Mouse (Mus musculus): ENCODE measurements around the gene Rdh19. TPM values are rescaled to one million over a fixed set of nuclear protein-coding genes. Genes with fewer than 3 reads are reported as not detected.
"Not testable (repeated sequence)": the region's sequence is repeated elsewhere in the genome, so short reads cannot be mapped to it uniquely, and the experiment has no call there.

The Rdh19 gene
- total and polyA plus RNA-seq, 3 experiments = not detected

GRCm38 (mm10) chr10:127804416-127804815 lies 45.3 kb upstream of the Rdh19 start:
- Histone ChIP-seq H3K27ac (ENCODE audit: control insufficient read depth, low read depth, low read length) (no peak overlapping the region), H3K27me3 (ENCODE audit: control insufficient read depth in 1 of 2, insufficient read depth in 2 of 2, low read length in 2 of 2) (no peaks in the 10 kb centered on the region), H3K9me3 (replicated peaks; ENCODE audit: insufficient read depth, low read length) (no peaks in the 10 kb centered on the region), H3K36me3 (ENCODE audit: control insufficient read depth in 1 of 2, insufficient read depth in 2 of 2, low read length in 2 of 2) (no peaks in the 10 kb centered on the region), H3K9ac (ENCODE audit: control insufficient read depth, low read depth, low read length, poor library complexity, severe bottlenecking) (no peak overlapping the region), H3K4me1 (ENCODE audit: control insufficient read depth in 1 of 2, insufficient read depth in 2 of 2, low read length in 2 of 2) (no peaks in the 10 kb centered on the region), H3K79me2 (ENCODE audit: control insufficient read depth, insufficient read depth, low read length, poor library complexity) (no peaks in the 10 kb centered on the region), H3K4me3 (ENCODE audit: control insufficient read depth in 1 of 2, insufficient read depth in 1 of 2, low read depth in 2 of 2, low read length in 2 of 2) (no peak overlapping the region)
- DNase-seq (ENCODE audit: low read depth, low spot score) = no peak
- TF ChIP-seq MXI1 (IDR thresholded peaks at IDR 0.05; ENCODE audit: low read depth, low read length) = no peak
- no peak for TF ChIP-seq MAFK (IDR thresholded peaks at IDR 0.05; ENCODE audit: borderline replicate concordance, low read depth, low read length)
- TF ChIP-seq MYC (IDR thresholded peaks at IDR 0.05; ENCODE audit: low read depth, low read length) = no peak
- no peak for TF ChIP-seq BHLHE40 (IDR thresholded peaks at IDR 0.05; ENCODE audit: borderline replicate concordance, low read depth, low read length)
- no peak for TF ChIP-seq MAX (IDR thresholded peaks at IDR 0.05; ENCODE audit: low read length)
- TF ChIP-seq TBP (IDR thresholded peaks at IDR 0.05; ENCODE audit: low read depth, low read length) = no peak
- no peak for TF ChIP-seq RAD21 (IDR thresholded peaks at IDR 0.05; ENCODE audit: low read depth, low read length)
- no peak for TF ChIP-seq TAL1 (IDR thresholded peaks at IDR 0.05; ENCODE audit: low read length)
- TF ChIP-seq GATA1 (IDR thresholded peaks at IDR 0.05; ENCODE audit: low read depth, low read length) = no peak
- TF ChIP-seq JUND (IDR thresholded peaks at IDR 0.05; ENCODE audit: low read depth, low read length) = no peak
- no peak for TF ChIP-seq CHD2 (IDR thresholded peaks at IDR 0.05; ENCODE audit: low read length)
- no peak for TF ChIP-seq TCF12 (IDR thresholded peaks at IDR 0.05; ENCODE audit: low read depth, low read length)
- TF ChIP-seq NELFE (IDR thresholded peaks at IDR 0.05; ENCODE audit: low read depth, low read length) = no peak
- no peak for TF ChIP-seq ETS1 (IDR thresholded peaks at IDR 0.05; ENCODE audit: low read depth, low read length)

- Histone ChIP-seq H3K79me2 (ENCODE audit: control insufficient read depth, insufficient read depth, low read length, poor library complexity) (no peaks in the 10 kb centered on the region), H3K9me3 (replicated peaks; ENCODE audit: insufficient read depth, low read length) (no peaks in the 10 kb centered on the region)
- no peak for TF ChIP-seq NELFE (IDR thresholded peaks at IDR 0.05; ENCODE audit: low read depth, low read length)
- no peak for TF ChIP-seq SMC3 (IDR thresholded peaks at IDR 0.05; ENCODE audit: low read depth, low read length)
- TF ChIP-seq MEF2A (IDR thresholded peaks at IDR 0.05; ENCODE audit: extremely low read depth, insufficient replicate concordance, low read depth, low read length, poor library complexity, severe bottlenecking) = no peak
- no peak for TF ChIP-seq RCOR1 (IDR thresholded peaks at IDR 0.05; ENCODE audit: low read depth, low read length)
- TF ChIP-seq RAD21 (IDR thresholded peaks at IDR 0.05; ENCODE audit: low read depth, low read length) = no peak
- TF ChIP-seq TCF12 (IDR thresholded peaks at IDR 0.05; ENCODE audit: low read depth, low read length) = no peak
- TF ChIP-seq ZC3H11A (IDR thresholded peaks at IDR 0.05; ENCODE audit: low read depth, low read length) = no peak
- no peak for TF ChIP-seq POLR2A (IDR thresholded peaks at IDR 0.05; ENCODE audit: control insufficient read depth in 1 of 2, insufficient read depth in 1 of 2, low read depth in 1 of 2, low read length in 2 of 2, poor library complexity in 1 of 2)
- no peak for TF ChIP-seq NRF1 (IDR thresholded peaks at IDR 0.05; ENCODE audit: insufficient read depth, low read depth, low read length, poor library complexity, severe bottlenecking)
- TF ChIP-seq JUND (IDR thresholded peaks at IDR 0.05; ENCODE audit: low read depth, low read length) = no peak
- TF ChIP-seq BHLHE40 (IDR thresholded peaks at IDR 0.05; ENCODE audit: borderline replicate concordance, low read depth, low read length) = no peak
- no peak for TF ChIP-seq E2F4 (IDR thresholded peaks at IDR 0.05; ENCODE audit: borderline replicate concordance, low read depth, low read length)
- TF ChIP-seq HCFC1 (IDR thresholded peaks at IDR 0.05; ENCODE audit: low read depth, low read length) = no peak
- no peak for TF ChIP-seq MYC (IDR thresholded peaks at IDR 0.05; ENCODE audit: low read depth, low read length)
- TF ChIP-seq MAFK (IDR thresholded peaks at IDR 0.05; ENCODE audit: borderline replicate concordance, low read depth, low read length) = no peak
- no peak for TF ChIP-seq CHD2 (IDR thresholded peaks at IDR 0.05; ENCODE audit: low read length)
- no peak for TF ChIP-seq POLR2AphosphoS5 (IDR thresholded peaks at IDR 0.05; ENCODE audit: borderline replicate concordance, low read depth, low read length)
- no peak for TF ChIP-seq TBP (IDR thresholded peaks at IDR 0.05; ENCODE audit: low read depth, low read length)
- TF ChIP-seq MYB (IDR thresholded peaks at IDR 0.05; ENCODE audit: low read depth, low read length) = no peak
These were observed 33.8 kb upstream of the Rdh19 start for GRCm38 (mm10) chr10:127815888-127816287.

GRCm38 (mm10) chr10:127817268-127817910 lies 32.3 kb upstream of the Rdh19 start:
- H3K27ac ChIP-seq (ENCODE audit: control insufficient read depth, low read depth, low read length); H3K79me2 ChIP-seq (ENCODE audit: control insufficient read depth, insufficient read depth, low read length, poor library complexity); H3K9me3 ChIP-seq (replicated peaks; ENCODE audit: insufficient read depth, low read length); DNase-seq (ENCODE audit: low read depth, low spot score); H3K4me1 ChIP-seq (ENCODE audit: control insufficient read depth in 1 of 2, insufficient read depth in 2 of 2, low read length in 2 of 2); H3K36me3 ChIP-seq (ENCODE audit: control insufficient read depth in 1 of 2, insufficient read depth in 2 of 2, low read length in 2 of 2); H3K4me3 ChIP-seq (ENCODE audit: control insufficient read depth in 1 of 2, insufficient read depth in 1 of 2, low read depth in 2 of 2, low read length in 2 of 2); H3K9ac ChIP-seq (ENCODE audit: control insufficient read depth, low read depth, low read length, poor library complexity, severe bottlenecking); H3K27me3 ChIP-seq (ENCODE audit: control insufficient read depth in 1 of 2, insufficient read depth in 2 of 2, low read length in 2 of 2): not testable (repeated sequence)

More at GRCm38 (mm10) chr10:127815888-127816287, 33.8 kb upstream of the Rdh19 start:
- Histone ChIP-seq H3K9ac (ENCODE audit: control insufficient read depth, low read depth, low read length, poor library complexity, severe bottlenecking) (no peak overlapping the region), H3K4me1 (ENCODE audit: control insufficient read depth in 1 of 2, insufficient read depth in 2 of 2, low read length in 2 of 2) (no peaks in the 10 kb centered on the region), H3K27me3 (ENCODE audit: control insufficient read depth in 1 of 2, insufficient read depth in 2 of 2, low read length in 2 of 2) (peaks cover 1% of the 10 kb centered on the region in 2 experiments; a peak in 3 of 4 replicates), H3K36me3 (ENCODE audit: control insufficient read depth in 1 of 2, insufficient read depth in 2 of 2, low read length in 2 of 2) (no peaks in the 10 kb centered on the region), H3K27ac (ENCODE audit: control insufficient read depth, low read depth, low read length) (no peak overlapping the region), H3K4me3 (ENCODE audit: control insufficient read depth in 1 of 2, insufficient read depth in 1 of 2, low read depth in 2 of 2, low read length in 2 of 2) (no peak overlapping the region)
- DNase-seq (ENCODE audit: low read depth, low spot score) = no peak

Measured in MEL (cell line).